Mouse (Mus musculus): ENCODE measurements at regions not wholly inside any gene's neighbourhood (a gene's known extent, or its start where the extent isn't known, plus 50 kb on each side); places are given as distances from the start of the nearest gene placed in this dataset.

GRCm38 (mm10) chr3:132484814-132485213 is 144.8 kb upstream of the Gimd1 start:
- DNase-seq (ENCODE audit: low spot score), result no peak

- DNase-seq (ENCODE audit: low spot score), result no peak
These were observed 144.1 kb upstream of the Gimd1 start for GRCm38 (mm10) chr3:132485553-132485952.

- peak; percentile 87 for DNase-seq (ENCODE audit: low spot score)
These were observed 123.5 kb upstream of the Gimd1 start for GRCm38 (mm10) chr3:132506095-132506494.

- DNase-seq (ENCODE audit: low spot score), result no peak
These were observed 119.4 kb upstream of the Gimd1 start for GRCm38 (mm10) chr3:132510240-132510639.

GRCm38 (mm10) chr3:132512526-132513102 is 117.0 kb upstream of the Gimd1 start:
- DNase-seq (ENCODE audit: low spot score), result no peak

- no peak for DNase-seq (ENCODE audit: low spot score)
These were observed 96.2 kb upstream of the Gimd1 start for GRCm38 (mm10) chr3:132533323-132533904.

GRCm38 (mm10) chr3:132539780-132540658 is 89.6 kb upstream of the Gimd1 start:
- no peak for DNase-seq (ENCODE audit: low spot score)

GRCm38 (mm10) chr3:132551238-132551808 is 78.3 kb upstream of the Gimd1 start:
- no peak for DNase-seq (ENCODE audit: low spot score)

- no peak for DNase-seq (ENCODE audit: low spot score)
These were observed 63.9 kb upstream of the Gimd1 start for GRCm38 (mm10) chr3:132565755-132566154.

GRCm38 (mm10) chr3:132566301-132566700 is 63.3 kb upstream of the Gimd1 start:
- no peak for DNase-seq (ENCODE audit: low spot score)

Measured in embryo, embryonic 10 days (tissue).